Mouse (Mus musculus): ENCODE data around the gene Wscd2. TPM values are rescaled to one million over a fixed set of nuclear protein-coding genes. Genes with fewer than 3 reads are reported as not detected.

The Wscd2 gene
- total and polyA plus RNA-seq, 3 experiments, result not detected

- TF ChIP-seq KAT2A (conservative IDR thresholded peaks at IDR 0.05; ENCODE audit: low read depth, low read length), result no peak
- no peak for TF ChIP-seq MAFK (IDR thresholded peaks at IDR 0.05; ENCODE audit: borderline replicate concordance, low read depth, low read length)
- TF ChIP-seq EP300 (IDR thresholded peaks at IDR 0.05; ENCODE audit: low read depth in 1 of 2, low read length in 2 of 2), result no peak
- TF ChIP-seq ELF1 (IDR thresholded peaks at IDR 0.05; ENCODE audit: low read depth, low read length), result no peak
- no peak for TF ChIP-seq MYC (IDR thresholded peaks at IDR 0.05; ENCODE audit: low read depth, low read length)
- TF ChIP-seq CTCF (IDR thresholded peaks at IDR 0.05 in 2 of 3, conservative IDR thresholded peaks at IDR 0.05 in 1 of 3; ENCODE audit: control insufficient read depth in 1 of 3, insufficient read depth in 1 of 3, low read depth in 2 of 3, low read length in 3 of 3, poor library complexity in 1 of 3, severe bottlenecking in 1 of 3), result no peak
- TF ChIP-seq RCOR1 (IDR thresholded peaks at IDR 0.05; ENCODE audit: low read depth, low read length), result no peak
- no peak for TF ChIP-seq NELFE (IDR thresholded peaks at IDR 0.05; ENCODE audit: low read depth, low read length)
- H3K27me3 ChIP-seq (ENCODE audit: control insufficient read depth in 1 of 2, insufficient read depth in 2 of 2, low read length in 2 of 2), result no peaks in the 10 kb centered on the region
- H3K9me3 ChIP-seq (replicated peaks; ENCODE audit: insufficient read depth, low read length), result no peaks in the 10 kb centered on the region
- H3K79me2 ChIP-seq (ENCODE audit: control insufficient read depth, insufficient read depth, low read length, poor library complexity), result no peaks in the 10 kb centered on the region
- H3K27ac ChIP-seq (ENCODE audit: control insufficient read depth, low read depth, low read length), result no peak overlapping the region
- DNase-seq (ENCODE audit: low read depth, low spot score), result no peak
- H3K4me1 ChIP-seq (ENCODE audit: control insufficient read depth in 1 of 2, insufficient read depth in 2 of 2, low read length in 2 of 2), result no peaks in the 10 kb centered on the region
- no peak overlapping the region for H3K4me3 ChIP-seq (ENCODE audit: control insufficient read depth in 1 of 2, insufficient read depth in 1 of 2, low read depth in 2 of 2, low read length in 2 of 2)
- H3K9ac ChIP-seq (ENCODE audit: control insufficient read depth, low read depth, low read length, poor library complexity, severe bottlenecking), result no peak overlapping the region
- H3K36me3 ChIP-seq (ENCODE audit: control insufficient read depth in 1 of 2, insufficient read depth in 2 of 2, low read length in 2 of 2), result no peaks in the 10 kb centered on the region
These were observed 143.0 kb downstream of the Wscd2 start for GRCm38 (mm10) chr5:113633037-113633714.

GRCm38 (mm10) chr5:113634024-113634651, 144.0 kb downstream of the Wscd2 start:
- Histone ChIP-seq H3K9me3 (replicated peaks; ENCODE audit: insufficient read depth, low read length) (no peaks in the 10 kb centered on the region), H3K9ac (ENCODE audit: control insufficient read depth, low read depth, low read length, poor library complexity, severe bottlenecking) (no peak overlapping the region)

GRCm38 (mm10) chr5:113634887-113635610, 144.9 kb downstream of the Wscd2 start:
- no peak for DNase-seq (ENCODE audit: low read depth, low spot score)
- Histone ChIP-seq H3K36me3 (ENCODE audit: control insufficient read depth in 1 of 2, insufficient read depth in 2 of 2, low read length in 2 of 2) (no peaks in the 10 kb centered on the region), H3K27ac (ENCODE audit: control insufficient read depth, low read depth, low read length) (no peak overlapping the region), H3K27me3 (ENCODE audit: control insufficient read depth in 1 of 2, insufficient read depth in 2 of 2, low read length in 2 of 2) (no peaks in the 10 kb centered on the region), H3K4me1 (ENCODE audit: control insufficient read depth in 1 of 2, insufficient read depth in 2 of 2, low read length in 2 of 2) (no peaks in the 10 kb centered on the region), H3K79me2 (ENCODE audit: control insufficient read depth, insufficient read depth, low read length, poor library complexity) (no peaks in the 10 kb centered on the region), H3K9ac (ENCODE audit: control insufficient read depth, low read depth, low read length, poor library complexity, severe bottlenecking) (no peak overlapping the region), H3K4me3 (ENCODE audit: control insufficient read depth in 1 of 2, insufficient read depth in 1 of 2, low read depth in 2 of 2, low read length in 2 of 2) (no peak overlapping the region), H3K9me3 (replicated peaks; ENCODE audit: insufficient read depth, low read length) (no peaks in the 10 kb centered on the region)
- no peak for TF ChIP-seq MYB (IDR thresholded peaks at IDR 0.05; ENCODE audit: low read depth, low read length)
- no peak for TF ChIP-seq ETS1 (IDR thresholded peaks at IDR 0.05; ENCODE audit: low read depth, low read length)
- no peak for TF ChIP-seq NELFE (IDR thresholded peaks at IDR 0.05; ENCODE audit: low read depth, low read length)
- TF ChIP-seq POLR2AphosphoS2 (IDR thresholded peaks at IDR 0.05; ENCODE audit: low read length), result no peak
- TF ChIP-seq RAD21 (IDR thresholded peaks at IDR 0.05; ENCODE audit: low read depth, low read length), result no peak
- TF ChIP-seq MXI1 (IDR thresholded peaks at IDR 0.05; ENCODE audit: low read depth, low read length), result no peak
- TF ChIP-seq E2F4 (IDR thresholded peaks at IDR 0.05; ENCODE audit: borderline replicate concordance, low read depth, low read length), result no peak
- TF ChIP-seq JUND (IDR thresholded peaks at IDR 0.05; ENCODE audit: low read depth, low read length), result no peak
- TF ChIP-seq CHD2 (IDR thresholded peaks at IDR 0.05; ENCODE audit: low read length), result no peak
- TF ChIP-seq ZC3H11A (IDR thresholded peaks at IDR 0.05; ENCODE audit: low read depth, low read length), result no peak
- no peak for TF ChIP-seq GATA1 (IDR thresholded peaks at IDR 0.05; ENCODE audit: low read depth, low read length)
- TF ChIP-seq NRF1 (IDR thresholded peaks at IDR 0.05; ENCODE audit: insufficient read depth, low read depth, low read length, poor library complexity, severe bottlenecking), result no peak
- no peak for TF ChIP-seq ZKSCAN1 (IDR thresholded peaks at IDR 0.05; ENCODE audit: low read depth, low read length)
- TF ChIP-seq POLR2A (IDR thresholded peaks at IDR 0.05; ENCODE audit: control insufficient read depth in 1 of 2, insufficient read depth in 1 of 2, low read depth in 1 of 2, low read length in 2 of 2, poor library complexity in 1 of 2), result no peak

More at GRCm38 (mm10) chr5:113634024-113634651, 144.0 kb downstream of the Wscd2 start:
- H3K27ac ChIP-seq (ENCODE audit: control insufficient read depth, low read depth, low read length), result no peak overlapping the region
- DNase-seq (ENCODE audit: low read depth, low spot score), result no peak
- no peaks in the 10 kb centered on the region for H3K4me1 ChIP-seq (ENCODE audit: control insufficient read depth in 1 of 2, insufficient read depth in 2 of 2, low read length in 2 of 2)
- H3K27me3 ChIP-seq (ENCODE audit: control insufficient read depth in 1 of 2, insufficient read depth in 2 of 2, low read length in 2 of 2), result no peaks in the 10 kb centered on the region
- TF ChIP-seq JUND (IDR thresholded peaks at IDR 0.05; ENCODE audit: low read depth, low read length) (no peak), TAL1 (IDR thresholded peaks at IDR 0.05; ENCODE audit: low read length) (no peak)
- no peak overlapping the region for H3K4me3 ChIP-seq (ENCODE audit: control insufficient read depth in 1 of 2, insufficient read depth in 1 of 2, low read depth in 2 of 2, low read length in 2 of 2)
- H3K36me3 ChIP-seq (ENCODE audit: control insufficient read depth in 1 of 2, insufficient read depth in 2 of 2, low read length in 2 of 2), result no peaks in the 10 kb centered on the region
- H3K79me2 ChIP-seq (ENCODE audit: control insufficient read depth, insufficient read depth, low read length, poor library complexity), result no peaks in the 10 kb centered on the region
